Mouse (Mus musculus) retina, postnatal 7 days (tissue): ENCODE measurements at regions not wholly inside any gene's neighbourhood (a gene's known extent, or its start where the extent isn't known, plus 50 kb on each side); places are given as distances from the start of the nearest gene placed in this dataset.

ENCODE experiments used
- DNase-seq: peaks from one replicate; pipeline ENCODE4 v3.0.0-alpha.2; 2012; ENCODE audit warnings: low read depth, low spot score

DNA sequence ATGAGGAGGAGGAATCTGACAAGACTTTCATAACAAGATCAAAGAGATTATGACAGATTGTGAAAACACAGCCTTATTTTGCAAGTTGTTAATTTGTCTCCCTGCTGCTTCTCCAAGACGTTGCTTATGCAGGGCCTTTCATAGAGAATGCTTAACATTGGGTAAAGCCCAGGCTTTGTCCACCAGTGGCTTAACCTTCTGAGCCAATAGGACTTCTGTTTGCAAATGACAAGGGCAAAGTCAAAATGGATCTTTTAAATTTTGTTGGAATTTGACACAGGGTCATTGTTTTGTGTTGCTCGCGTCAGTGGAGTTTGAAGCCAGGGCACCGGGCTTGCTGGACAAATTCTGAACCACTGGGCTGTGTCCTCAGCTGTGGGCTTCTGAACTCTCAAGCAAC, 346.6 kb downstream of the Epha4 start:
- no peak for DNase-seq

DNA sequence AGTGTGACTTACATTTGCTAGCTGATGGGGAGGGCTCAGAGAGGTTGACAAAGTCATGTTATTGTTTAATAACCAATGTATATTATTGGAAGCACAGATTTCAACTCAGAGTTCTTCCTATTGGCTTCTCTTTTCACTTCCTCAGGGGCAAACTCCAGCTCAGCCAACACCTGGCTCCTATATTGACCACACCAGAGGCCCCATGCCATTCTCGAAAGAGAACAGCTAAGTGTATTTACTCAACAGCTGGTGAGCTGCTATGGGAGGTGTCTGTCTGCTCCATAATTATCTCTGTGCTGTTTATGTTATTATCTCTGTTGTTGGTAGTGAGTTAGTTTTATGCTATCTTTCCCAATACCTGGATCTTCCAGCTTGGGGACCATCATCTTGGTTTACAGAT, 342.4 kb downstream of the Epha4 start:
- no peak for DNase-seq

DNA sequence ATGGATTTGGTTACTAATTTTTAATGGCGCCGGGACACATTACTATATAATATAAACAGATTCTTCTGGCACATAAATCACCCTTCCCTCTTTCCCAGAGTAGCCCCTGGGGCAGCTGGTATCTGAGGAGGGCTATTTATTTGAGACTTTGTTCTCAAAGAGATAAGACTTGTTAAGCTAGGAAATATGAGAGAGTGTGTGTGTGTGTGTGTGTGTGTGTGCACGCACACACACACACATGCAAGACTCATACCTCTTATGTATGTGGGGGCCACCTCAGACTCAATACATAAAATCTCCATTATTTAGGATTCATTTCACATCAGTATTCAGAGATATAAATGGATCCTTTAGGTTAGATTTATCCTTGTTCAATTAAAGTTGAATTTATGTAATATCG, 340.1 kb downstream of the Epha4 start:
- no peak for DNase-seq

DNA sequence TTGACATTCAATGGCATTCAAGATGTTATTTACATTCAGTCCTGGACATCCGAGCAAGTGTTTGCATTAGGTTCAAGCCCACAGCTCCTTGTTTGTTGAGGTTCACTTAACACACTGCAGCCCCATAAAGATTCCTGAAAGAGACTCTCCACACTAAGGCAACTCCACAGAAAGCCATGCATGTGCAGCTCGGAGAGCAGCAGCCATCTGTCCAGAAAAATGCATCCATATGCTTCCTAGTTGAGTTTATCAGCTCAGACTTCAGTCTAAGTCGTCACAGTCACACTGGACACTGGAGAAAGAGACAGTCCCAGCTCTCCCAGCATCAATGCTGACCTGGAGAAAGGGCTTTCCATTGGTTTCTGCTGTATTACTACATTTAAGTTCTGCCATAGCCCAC, 339.7 kb downstream of the Epha4 start:
- DNase-seq, result no peak

DNA sequence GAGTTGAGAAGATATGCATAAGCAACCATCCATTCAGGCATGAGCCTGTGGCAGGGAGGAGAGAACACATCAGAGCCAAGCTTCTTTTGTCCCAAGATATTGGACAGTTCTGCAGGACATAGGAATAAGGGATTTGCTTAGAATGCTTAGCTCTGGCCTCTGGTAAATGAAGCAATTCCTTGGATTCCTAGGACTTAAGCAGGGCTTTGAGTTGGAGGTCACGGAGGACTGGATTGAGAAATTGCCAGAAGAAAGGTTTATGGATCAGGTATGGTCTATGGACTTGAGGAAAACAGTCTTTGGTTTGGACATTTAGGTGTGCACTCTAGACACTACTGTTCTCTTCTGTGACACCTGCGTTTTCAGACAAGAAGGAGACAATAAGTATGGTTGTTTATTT, 338.4 kb downstream of the Epha4 start:
- no peak for DNase-seq

DNA sequence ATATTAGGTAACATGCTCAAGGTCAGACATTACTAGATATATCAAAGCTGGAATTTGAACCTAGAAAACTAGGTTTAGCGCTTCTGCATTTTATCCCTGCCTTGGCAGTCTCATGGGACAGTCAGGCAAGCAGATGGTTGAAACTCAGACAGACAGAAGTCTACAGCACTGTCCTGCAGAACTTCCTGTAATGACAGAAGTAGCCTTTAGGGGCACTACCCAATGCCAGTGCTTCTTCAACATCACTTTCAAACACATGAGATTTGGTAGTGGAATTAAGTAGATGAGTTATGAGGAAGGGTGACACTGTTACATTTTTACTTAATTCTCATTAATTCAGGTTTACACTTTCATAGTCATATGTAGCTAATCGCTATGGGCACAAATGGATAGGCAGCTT, 330.9 kb downstream of the Epha4 start:
- no peak for DNase-seq

DNA sequence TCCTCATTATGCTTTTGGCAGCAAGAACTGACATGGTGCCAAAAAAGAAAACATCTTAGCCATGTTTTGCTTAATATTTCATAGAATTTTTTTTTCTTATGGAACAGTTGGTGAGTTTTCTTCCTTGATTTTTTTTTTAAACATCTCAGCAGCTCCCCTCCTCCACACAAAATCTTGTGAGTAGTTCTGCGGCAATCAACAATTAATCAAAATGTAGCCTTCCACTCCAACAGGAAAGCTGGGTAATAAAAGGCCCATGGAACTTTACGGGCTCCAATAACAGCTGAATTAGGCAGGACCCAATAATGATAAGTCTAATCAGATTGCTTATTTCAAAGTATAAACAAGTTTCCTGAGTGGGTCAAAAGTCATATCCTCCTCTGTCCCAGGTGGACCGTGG, 324.7 kb downstream of the Epha4 start:
- DNase-seq, result no peak

DNA sequence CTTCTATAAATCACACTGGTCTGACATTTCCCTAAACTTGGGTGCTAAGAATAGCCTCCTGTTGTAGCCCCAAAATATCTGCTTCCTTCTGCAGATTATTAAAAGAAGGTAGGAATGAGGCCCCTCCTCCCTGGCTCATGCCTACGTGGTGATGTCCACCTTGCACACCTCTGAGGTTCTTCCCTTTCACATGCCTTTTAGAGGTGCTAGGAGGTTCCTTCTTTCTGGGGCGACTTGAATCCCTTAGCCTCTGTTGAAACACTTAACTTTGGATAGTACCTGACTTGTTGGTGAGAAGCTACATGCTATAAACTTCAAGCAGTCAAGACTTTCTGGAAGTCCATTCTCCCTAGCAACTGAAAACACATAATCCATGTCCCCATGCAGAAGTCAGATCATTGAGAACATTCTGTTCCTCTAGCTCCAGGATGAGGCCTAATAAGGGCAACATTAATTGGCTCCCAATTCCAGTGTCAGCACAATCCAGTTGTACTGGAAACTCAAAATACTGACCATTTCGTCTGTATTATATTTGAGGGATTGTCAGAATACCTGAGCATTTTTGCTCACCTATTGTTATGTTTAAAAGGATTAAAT, 313.5 kb downstream of the Epha4 start:
- no peak for DNase-seq

DNA sequence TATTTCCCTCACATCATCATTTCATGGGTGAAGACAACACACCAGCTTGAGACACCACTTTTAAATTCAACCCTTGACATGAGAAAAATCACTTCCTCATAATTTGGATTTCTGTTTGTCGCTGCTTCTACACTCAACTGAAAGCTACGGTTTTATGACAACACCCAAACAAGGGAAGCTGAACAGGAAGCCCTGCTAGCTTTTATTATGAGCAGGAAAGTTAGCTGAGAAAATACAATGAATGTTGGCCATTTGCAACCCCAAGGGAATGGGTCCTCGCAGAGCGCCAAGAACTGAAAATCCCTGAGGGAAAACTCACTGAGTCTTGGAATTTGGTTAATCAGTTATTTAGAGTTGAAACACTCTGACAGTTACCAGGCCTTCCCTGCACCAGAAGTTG, 311.9 kb downstream of the Epha4 start:
- no peak for DNase-seq

DNA sequence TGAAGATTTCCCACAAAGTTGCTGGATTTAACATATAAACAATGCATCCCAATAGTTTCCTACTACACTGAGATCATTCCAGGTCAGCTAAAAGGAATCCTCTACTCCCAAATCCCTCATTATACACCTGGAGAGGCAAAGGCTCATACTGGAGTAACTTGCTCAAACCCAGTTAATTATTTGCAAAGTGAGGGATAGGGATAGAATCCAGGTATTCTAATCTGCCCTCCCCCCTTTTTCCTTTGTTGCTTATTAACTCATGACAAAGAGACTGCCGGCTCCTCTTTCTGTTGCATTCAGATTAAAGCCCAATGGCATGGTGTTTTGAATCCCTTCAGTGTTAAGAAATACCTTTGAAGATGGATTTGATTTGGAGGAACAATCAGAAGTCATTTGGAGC, 308.4 kb downstream of the Epha4 start:
- no peak for DNase-seq

DNA sequence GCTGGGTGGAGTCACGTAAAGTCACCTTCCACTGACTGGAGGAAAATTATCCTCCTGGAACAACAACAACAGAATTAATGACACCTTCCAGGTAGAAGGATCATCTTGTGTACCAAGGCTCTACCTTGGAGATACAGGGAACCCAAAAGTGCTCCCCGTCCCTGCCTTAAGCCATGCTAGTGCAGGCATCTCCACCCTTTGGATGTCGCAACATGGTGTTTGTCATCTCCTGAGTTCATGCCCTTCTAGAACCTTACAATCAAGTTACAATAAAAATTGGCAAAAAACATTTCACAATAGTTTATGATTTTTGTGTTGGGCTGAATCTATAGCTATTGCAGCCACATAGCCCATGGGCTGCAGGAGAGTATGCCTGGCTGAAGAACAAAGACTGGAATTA, 305.5 kb downstream of the Epha4 start:
- no peak for DNase-seq

DNA sequence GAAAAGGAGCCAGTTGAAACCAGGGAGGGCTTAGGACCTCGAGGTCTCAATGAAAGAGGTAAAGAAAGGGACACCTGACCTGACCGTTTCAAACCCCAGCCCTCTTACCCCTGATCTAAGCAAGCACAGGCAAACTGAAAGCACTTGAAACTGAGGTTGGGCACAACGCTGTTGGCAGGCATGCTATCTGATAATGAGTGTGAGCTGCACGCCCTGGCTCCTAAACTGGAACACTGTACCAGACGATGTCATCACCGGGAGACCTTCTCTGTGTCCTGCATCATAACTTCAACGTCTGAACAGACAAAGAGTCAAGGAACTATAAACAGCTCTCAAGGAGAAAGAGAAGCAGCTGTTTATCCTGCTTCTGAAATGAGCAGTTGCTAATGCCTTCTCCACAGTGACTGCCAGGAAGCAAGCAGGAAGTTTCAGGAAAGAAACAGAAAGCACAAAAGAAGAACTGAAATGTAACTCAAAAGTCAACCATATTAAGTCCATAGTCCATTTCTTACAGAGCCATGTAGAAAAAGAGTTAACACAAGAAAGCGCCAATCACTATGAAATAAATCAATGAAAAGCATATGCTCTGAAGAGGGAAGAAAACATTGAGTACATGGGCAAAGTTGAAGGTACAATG, 301.3 kb downstream of the Epha4 start:
- DNase-seq, result no peak

DNA sequence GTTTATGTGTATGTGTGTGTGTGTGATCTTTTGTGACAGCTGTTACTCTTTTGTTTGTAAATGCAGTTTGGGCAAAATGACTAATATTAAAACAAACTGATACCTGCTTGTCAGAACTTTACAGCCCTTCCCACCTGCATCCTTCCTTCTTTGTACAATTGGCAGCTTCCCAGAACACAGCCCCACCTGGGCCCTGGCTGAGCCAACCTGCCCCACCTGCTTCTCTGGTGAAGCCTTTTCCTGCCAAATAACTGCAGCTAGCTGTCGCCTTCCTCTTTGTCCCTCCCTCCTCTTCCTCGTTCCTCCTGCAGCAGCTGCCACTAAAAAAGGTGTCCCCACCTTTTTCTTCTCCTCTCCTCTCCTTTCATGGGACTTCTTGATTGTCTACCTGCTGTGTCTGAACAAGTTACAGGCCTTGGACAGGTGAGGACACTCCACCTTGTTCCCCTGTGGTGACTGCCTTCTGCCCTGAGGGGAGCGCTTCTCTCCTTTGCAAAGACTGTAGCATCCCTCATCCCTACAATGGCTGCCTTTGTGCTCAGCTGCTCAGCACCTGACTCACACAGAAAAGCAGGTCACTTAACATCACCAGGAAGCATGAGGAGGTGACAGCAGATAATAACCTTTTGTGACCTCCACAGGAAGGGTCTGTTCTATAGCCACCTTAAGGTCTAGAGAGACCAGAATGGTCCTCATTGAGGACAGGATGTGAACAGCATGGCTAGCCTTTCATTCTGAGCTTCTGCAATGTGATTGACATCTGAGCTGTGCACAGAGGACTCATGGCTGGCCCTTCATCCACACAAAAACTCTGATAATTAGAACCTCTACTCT, 295.2 kb downstream of the Epha4 start:
- DNase-seq, result no peak

DNA sequence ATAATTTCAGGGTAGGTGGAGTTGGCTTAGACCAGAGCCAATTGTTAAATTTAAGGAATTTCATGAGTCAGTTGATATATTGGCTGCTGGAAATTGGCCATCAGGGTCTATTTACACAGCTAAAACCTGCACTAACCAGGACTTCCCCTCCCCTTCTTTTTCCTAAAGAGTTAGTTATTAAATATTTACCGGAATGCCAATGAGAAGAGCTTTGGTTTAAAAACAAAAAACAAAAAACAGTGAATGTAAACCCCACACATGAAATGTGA, 294.6 kb downstream of the Epha4 start:
- DNase-seq, result no peak

DNA sequence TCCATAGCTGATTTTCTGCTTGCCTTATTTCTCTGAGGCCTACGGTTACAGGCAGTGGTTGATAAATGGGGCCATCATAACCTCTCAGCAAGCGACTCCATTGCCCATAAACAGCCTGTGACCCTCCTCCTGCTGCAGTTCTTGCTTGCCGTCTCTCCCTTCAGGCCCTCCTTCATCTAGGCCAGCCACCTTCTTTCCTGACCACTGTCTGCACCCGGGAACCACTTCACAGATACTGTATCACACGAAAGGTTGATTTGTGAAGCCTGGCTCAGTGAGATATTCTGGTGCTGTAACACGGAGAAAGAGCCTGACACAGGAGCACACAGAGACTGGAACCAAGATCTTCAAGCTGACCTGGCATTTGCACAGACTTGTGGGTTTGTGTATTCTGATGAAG, 294.1 kb downstream of the Epha4 start:
- no peak for DNase-seq

DNA sequence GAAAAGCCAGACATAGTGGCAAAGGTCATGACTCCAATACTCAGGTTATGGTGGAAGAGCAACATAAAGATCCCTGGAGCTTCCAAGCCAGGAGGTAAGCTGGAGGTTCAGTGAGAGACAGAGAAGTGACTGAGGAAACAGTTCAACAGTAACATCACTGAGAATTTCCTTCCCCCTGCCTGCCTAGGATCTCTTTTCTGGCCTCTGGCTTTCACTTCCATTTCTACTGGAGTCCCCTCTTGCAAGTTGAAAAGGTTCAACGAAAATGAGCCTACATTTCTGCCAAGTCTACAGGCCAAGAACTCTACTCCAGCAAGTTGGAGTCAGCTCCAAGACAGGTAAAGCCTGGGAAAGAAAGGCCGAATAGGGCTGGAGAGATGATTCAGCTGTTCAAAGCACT, 293.0 kb downstream of the Epha4 start:
- DNase-seq, result no peak

DNA sequence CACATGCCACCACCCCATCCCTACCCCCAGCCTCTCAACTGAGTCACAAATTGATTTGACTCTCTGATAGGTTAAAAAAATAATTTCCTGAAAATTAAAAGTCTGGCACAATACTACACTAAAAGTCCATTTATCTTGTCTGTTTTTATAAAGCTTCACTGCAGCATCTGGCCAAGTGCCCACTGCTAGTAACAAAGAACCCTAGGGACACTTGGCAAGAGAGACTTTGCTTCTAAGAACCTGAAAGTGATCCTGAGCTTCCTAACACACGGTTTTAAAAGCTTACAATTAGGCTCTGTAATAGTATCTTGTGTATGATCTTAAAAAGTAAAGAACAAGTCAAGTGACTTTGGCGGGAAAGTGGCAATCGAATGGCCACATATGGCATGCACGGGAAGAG, 288.3 kb downstream of the Epha4 start:
- no peak for DNase-seq

DNA sequence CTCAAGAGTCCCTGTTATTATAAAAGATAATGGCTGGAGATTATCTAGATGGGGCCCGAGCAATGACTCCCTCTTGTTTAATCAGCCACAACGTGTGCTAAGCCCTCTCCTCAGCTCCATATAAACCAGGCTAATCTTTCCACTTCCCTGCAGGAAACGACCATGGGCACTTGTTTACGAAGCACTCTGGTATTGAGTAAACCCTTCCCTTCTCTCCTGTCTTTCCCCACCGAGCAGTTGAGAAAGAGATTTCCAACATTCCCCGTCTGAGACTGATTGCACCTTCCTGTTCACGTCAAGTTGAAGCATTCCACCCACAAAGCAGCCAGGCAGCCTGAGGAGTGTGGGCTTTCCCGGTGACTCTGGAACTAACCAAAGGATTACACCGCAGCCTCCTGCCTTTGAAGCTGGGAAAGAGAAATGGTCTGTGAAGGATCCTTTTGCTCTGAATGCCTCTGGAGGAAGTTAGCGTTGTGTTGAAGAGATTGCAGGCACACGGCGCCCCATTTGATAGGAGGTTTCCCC, 287.8 kb downstream of the Epha4 start:
- peak; percentile 11 for DNase-seq

DNA sequence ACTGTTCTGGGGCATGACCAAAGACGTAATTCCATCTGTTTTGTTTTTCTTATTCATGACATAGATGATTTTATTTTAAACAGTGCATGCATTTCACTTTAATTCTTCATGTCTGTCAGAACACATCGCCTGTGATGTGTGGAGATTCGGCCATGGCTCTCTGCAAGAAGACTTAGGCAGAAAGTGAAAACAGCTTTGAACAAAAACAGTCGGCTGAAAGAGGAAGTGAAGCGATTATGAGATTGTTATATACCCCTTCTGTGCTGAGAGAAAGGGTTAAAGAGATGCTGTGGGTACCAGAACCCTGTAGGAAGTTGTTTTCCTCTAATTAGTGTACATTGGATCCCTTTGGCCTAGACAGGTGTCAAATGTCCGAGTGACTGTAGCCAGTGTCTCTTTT, 287.1 kb downstream of the Epha4 start:
- no peak for DNase-seq

DNA sequence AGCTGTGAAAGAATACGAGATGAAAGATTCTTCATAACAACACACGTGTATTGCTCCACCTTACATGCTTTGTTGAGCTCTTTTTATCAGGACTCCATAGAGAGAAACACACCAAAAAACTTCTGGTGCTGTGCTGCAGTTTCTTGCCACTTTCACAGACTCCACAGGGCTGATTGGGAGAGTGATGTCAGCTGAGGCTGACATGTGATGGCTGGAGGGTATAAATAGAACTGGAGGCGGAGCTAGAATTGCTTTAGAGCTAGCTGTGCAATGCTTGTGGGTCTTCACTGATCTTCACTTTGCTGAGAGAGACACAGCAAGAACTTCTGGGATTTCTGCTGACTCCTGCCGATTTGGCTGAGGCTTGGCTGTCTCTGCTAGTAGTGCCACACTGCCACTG, 285.3 kb downstream of the Epha4 start:
- DNase-seq, result no peak

DNA sequence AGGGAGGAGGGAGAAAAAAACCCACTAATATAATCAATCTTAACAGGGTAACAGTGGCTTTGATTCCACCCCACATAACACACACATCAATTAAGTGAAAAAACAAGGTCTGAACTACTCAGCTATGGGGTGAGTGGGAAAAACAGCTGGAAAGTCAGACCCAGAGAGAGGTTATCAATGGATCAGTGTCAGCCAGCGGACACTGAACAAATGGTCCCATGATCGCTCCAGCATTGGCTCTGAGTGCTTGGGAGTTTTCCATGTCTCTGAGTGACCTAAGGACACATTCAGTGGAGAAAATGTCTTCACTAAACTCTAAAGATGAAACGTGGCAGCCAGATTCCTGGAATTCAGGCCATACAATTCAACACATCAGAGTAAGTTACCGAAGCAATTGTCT, 281.9 kb downstream of the Epha4 start:
- no peak for DNase-seq

DNA sequence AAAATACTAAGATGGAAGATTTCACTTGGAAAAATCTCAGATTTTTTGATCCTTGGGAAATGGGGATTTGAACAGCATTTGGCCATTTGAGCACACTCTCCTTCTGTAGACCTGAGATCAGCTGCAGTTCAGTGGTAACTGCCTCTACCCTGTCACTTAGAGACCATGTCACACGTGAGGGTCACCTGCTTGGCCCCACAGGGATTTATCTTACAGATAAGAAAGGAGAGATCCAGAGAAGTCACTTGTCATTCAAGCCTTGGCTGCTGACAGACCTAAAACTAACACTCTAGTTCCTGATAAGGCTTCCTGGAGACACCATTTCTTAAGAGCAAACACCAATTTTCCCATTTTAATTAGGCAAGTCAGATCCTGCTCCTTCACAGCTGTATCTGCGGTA, 270.2 kb downstream of the Epha4 start:
- DNase-seq, result no peak

DNA sequence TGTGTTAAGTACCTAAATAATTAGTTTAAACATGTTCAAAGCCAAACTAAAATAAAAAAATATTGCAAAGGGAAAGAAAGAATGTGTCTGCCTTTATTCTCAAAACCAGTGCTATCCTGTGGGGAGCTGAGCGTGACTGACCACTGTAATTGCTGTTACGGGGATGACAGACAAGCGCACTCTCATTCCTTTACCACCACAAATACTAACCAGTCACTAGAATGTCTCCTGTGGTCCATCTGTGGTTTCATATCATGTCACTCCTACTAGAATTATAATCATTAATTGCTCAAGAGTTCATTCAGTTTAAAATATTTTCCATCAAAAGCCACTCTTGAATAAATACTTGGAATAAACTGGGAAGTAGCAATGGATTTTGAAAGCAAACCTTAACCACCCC, 268.8 kb downstream of the Epha4 start:
- no peak for DNase-seq
